Mouse (Mus musculus) embryo, embryonic 11 days (tissue): ENCODE data around the gene Bsn.
A peak's percentile ranks its signal among the peaks of the same experiment; 100 is the strongest.
"Not testable (repeated sequence)": the region's sequence is repeated elsewhere in the genome, so short reads cannot be mapped to it uniquely, and the experiment has no call there.

Experiments used
- DNase-seq: peaks from one replicate; pipeline ENCODE4 v3.0.0-alpha.2; 2015

Gene Bsn

GRCm38 (mm10) chr9:108147606-108148005 lies 42.6 kb downstream of the Bsn start:
- DNase-seq: no peak

- no peak for DNase-seq
Observed at GRCm38 (mm10) chr9:108146451-108146850, 43.7 kb downstream of the Bsn start.

GRCm38 (mm10) chr9:108145740-108146139 lies 44.4 kb downstream of the Bsn start:
- no peak for DNase-seq

DNA sequence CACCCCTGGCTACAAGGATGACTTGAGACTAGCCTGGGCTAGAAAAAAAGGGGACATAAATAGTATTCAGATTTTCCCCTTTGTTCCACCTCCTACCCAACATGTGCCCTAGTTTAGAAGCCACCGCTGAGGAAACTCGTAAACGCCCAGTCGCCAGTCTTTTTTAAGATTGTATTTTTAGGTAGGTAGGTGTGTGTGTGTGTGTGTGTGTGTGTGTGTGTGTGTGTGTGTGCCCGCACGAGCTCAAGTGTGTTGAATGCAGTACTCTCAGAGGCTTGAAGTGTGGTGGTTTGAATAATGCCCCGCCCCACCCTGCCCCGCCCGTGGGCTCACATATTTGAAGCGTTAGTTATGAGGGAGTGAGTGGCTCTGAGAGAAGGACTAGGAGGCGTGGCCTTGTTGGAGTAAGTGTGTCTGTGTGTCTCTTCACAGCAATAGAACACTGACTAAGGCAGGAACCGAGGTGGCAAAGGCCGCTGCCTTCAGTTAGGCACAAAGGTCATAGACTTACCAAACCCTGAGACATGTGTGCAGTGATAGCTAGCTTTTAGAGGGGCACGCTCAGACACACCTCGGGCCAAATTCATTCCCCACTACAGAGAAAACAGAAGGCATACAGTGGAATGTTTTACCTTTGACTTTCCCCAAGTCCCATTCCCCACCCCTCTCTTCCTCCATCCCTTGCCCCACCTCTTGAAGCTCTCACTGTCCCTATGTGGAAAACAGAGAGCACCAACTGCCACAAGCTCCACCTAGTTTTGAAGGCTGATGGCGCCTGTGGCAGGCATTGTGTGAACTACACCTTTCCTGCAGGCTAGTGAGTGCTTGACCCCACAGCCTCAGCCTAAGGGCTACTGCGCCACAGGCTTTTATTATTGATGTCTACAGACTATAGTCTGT lies 45.6 kb downstream of the Bsn start:
- DNase-seq: no peak

DNA sequence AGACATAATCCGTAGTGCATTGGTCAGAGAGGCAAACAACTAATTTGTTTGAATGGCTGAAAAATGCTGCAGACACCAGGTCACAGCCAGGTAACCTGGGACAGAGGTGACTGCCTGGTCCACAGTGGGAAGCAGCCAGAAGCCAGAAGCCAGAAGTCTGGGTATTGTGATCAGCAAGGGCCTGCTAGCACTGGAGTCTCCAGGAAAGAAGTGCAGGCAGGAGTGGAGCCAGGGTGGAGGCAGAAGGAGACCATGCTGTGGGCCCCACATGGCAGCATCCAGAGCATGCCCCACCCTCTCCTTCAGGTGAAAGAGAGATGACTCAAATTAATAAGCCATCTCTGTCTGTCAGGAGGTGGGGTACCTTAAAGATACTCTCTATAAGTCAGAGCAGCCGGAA lies 46.7 kb downstream of the Bsn start:
- no peak for DNase-seq

DNA sequence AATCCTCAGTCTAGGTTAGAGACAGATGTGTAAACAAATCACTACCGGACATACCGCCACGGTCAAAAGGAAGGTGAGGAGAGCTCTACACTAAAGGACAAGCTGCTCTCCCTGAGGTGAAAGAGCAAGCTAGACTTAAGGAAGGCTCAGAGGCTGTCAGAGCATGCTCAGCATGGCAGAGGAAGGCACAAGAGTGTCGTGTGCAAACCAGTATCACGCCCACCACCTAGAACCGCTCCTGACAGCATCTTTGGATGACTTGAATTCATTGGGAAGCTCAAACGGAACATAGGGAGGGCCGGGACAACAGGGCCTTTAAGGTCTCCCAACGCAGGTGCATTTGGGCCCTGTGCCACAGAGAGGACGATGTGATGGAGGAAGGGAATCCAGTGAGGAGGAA lies 48.8 kb downstream of the Bsn start:
- no peak for DNase-seq

DNA sequence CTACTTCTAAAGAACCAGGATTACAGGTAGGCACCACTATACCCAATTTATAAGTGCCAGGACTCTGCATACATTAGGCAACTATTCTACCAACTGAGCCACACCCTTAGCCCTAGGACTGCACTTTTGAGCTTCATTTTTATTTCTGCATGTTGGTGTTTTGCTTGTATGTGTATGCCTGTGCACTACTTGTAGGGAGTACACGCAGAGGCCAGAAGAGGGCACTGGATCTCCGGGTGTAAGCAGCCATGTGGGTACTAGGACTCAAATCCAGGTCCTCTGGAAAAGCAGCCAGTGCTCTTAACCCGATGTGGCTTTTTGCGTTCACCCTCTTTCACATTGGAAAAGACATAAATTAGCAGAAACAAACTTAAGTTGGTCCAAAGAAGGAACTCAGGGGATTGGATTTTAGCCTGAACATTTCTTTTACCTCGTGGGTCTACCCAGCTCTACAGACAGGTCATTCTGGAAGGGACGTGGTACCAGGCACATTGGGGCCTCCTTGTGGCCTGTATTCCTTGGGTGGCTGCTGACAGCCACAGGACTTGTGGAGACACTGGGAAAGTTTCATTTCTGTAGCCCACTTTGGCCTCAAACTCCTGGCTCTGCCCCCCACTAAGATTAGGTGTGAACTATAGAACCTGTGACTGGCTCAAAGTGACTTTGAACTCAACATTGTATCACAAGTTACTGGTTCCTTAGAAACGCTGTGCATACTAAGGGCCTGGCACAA lies 50.1 kb downstream of the Bsn start:
- no peak for DNase-seq

DNA sequence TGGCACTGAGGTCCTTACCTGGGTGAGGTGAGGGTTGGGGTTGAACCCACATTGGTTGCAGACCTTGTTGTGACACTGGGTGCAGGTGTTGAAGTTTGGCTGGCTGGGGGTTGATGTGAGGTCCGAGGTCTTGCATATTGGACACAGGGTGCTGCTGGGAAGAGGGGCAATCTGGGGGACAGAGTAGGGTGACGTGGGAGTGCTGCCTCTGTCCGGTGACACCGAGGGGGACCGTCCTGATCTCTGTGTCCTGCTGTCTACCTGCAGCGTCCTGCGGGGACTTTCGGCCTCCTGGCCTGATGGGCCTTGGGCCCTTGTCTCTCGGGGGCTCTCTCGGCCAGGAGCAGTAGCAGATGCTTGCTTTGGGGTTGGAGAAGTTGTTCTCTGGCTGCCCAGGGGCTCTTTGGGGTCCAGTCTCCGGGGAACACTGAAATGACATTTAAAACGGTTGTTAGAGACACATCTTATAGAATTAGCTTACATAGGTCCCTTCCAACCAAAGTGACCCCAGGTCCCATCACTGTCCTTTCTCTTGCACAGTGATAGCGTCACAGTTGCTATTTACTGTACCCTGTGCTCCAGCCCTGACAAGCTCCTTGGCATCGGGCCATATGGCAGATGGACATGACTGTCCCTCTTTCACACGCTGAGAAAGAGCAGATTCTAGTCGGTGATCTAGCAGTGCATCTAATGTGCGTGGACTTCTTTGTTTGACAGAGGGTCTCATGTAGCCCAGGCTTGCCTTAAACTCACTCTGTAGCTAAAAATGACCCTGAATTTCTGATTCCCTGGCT lies 50.8 kb downstream of the Bsn start:
- DNase-seq: no peak

DNA sequence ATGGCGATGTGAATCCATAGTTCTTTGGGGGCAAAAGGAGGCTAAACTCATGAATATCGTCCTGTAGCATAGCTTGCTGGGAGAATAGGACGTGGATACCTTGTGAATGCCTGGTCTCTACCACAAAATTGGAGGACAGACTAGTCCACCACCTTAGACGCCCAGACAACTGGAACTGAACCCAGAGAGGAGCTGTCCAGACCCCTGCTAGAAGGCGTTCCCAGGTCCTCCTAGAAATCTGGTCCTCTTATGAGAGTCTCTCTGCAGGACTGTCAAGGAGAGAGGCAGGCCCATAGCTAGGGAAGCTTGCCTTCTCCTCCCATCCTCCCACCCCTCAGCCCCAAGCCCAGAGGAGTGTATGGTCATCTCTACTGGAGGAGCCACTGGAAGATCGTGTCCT lies 52.1 kb downstream of the Bsn start:
- no peak for DNase-seq

- peak; percentile 48 for DNase-seq
Observed at GRCm38 (mm10) chr9:108137523-108137922, 52.7 kb downstream of the Bsn start.

GRCm38 (mm10) chr9:108136930-108137462 lies 53.2 kb downstream of the Bsn start:
- DNase-seq: no peak

- DNase-seq: peak; percentile 50
Observed at GRCm38 (mm10) chr9:108136225-108136624, 54.0 kb downstream of the Bsn start.

DNA sequence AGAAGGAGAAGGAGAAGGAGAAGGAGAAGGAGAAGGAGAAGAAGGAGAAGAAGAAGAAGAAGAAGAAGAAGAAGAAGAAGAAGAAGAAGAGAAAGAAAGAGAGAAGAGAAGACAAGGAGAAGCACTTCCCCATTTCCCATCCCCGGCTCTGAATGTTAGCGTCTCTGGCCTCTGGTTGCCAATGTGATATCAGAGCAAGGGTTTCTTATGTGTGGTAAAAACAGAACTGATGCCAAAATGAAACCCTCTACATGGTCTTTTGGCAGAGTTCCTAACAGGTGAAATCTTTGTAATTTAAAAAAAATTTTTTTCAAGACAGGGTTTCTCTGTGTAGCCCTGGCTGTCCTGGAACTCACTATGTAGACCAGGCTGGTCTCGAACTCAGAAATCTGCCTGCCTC lies 54.5 kb downstream of the Bsn start:
- DNase-seq: not testable (repeated sequence)

DNA sequence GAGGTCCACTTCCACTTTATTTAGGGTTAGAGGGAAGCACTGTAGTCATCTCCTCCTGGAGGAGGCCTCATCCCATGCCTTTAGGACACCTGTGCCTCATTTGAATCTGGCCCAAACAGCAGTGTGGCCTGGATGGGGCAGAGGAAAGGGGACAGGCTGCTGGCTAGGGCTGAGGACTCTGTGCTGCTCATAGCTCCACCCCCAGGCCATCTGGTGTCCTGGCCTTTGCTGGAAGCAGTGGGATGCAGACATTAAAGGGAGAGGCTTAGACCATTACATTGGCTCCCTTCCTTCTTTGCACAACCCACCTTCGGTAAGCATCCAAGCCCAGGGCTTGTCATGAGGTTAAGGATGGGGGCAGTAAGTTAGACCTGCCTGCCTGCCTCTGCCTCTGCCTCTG lies 56.7 kb downstream of the Bsn start:
- no peak for DNase-seq

DNA sequence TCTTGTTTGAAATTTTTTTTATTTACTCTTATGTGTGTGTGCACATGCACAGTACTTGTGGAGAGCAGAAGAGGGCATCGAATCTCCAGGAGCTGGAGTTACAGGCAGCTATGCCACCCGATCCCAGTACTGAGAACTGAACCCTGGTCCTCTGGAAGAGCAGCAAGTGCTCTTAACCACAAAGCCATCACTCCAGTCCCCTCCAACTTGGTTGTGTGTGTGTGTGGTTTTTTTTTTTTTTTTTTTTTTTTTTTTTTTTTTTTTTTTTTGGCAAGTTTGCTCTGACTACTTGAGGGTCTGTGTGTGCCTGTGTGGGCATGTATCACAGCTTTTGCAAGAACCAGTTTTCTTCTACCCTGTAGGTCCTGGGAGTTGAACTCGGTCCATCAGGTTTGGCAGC lies 57.8 kb downstream of the Bsn start:
- DNase-seq: no peak

GRCm38 (mm10) chr9:108131502-108131901 lies 58.7 kb downstream of the Bsn start:
- DNase-seq: no peak

DNA sequence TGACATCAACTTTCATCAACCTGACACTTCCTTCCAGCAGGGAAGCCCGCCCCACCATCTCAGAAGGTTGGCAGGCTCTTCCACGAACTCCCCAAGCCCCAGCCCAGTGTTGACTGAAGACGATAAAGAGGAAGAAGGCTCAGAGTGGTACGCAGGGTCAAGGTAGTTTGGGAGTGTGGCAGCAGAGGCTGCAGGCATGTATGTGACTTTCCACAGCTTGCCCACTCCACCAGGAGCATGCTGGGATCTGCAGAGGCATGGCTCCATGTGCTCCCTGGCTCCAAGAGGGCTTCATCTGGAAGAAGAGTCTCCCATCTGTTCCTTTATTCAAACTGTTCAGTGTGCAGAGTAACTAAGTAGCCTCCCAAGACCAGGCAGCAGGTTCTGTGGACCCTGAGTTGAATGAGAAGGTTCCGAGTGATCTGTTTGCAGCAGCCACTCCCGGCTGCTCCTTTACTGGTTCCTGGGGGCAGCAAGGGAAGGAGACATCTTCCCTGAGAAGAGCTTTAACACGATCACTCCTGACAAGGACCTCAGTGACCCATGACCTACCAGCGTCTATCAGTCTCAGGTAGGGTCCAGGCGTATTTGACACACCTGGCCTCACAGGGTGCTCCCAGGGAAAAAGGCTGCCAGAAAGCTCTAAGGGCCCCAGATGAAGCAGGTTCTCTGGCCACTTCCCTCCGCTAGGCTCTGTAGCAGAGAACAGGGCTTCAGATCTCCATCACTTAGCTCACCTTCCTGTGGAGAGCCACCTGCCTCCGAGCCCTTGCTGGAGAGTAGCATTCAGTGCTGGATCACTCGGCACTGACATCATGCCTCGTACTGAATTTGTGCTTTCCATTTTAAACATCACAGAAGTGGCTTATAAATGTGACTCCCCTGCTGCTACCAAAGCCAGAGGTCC lies 60.9 kb downstream of the Bsn start:
- DNase-seq: no peak

DNA sequence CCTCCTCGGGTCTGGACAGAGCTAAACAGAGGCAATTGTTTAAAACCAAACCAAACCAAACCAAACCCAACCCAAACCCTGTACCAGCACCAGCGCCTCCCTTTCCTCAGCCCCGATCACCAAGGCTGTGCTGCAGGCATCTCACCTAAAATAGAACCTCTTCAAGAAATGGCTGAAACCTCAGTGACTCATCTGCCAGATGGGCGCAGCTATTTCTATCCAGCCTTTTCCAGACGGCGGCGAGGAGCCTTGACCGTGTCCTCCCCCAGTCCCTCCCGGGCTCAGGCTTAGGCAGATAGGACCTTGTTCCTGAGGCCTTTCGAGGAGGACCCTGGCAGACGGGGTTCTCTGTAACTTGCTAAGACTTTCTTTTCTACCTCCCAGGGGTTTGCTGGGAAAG lies 61.9 kb downstream of the Bsn start:
- DNase-seq: no peak

DNA sequence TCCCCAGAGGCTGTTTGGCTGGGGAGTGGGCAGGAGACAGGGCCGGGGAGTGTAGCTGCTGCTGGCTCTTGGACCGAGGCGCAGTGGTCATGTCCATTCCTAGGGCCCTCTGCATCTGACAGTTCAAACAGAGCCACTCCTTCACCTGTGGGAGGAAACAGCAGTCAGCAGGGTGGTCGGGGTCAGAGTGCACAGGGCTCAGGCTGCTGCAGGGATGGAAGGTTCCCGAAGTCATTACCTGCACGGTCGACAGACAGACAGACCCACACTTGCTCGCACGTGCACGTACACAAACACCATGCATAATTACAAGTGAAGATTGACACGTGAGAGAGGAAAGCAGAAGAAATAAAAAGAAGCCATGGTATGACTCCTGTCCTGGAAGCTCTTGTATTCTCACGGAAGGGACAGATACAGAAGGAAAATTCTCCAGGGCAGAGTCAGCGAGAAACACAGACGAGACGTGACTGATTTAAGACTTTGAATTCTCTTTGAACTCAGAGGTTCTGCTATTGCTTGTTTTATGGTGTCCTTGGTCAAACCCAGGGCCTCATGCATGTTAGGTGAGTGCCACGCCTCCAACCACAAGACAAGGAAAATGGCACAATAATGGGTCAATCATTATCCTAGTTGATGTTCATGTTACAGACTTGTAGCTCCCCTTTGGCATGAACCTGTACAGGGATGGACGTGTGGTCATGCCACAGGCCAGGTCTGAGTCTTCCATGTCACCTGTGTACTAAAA lies 63.6 kb downstream of the Bsn start:
- DNase-seq: no peak

DNA sequence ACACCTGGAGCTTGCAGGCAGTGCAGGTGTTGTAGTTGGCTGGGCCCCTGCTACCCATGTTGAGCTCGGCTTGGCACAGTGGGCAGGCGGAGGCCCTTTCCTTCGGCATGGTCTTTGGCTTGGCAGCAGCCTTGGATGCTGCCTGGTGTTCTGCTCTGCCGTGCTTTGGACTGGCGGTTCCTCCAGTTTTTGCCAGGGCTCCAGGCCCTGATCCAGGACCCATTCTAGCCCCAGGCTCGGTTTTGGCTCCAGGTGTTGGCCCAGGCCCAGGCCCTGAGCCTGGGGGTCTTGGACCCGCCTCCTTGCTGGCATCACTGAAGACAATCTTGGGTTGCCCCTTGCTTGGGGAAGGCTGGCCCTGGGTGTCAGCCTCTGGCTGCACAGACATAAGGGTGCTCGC lies 64.5 kb downstream of the Bsn start:
- no peak for DNase-seq

- DNase-seq: no peak
Observed at GRCm38 (mm10) chr9:108123916-108124315, 66.3 kb downstream of the Bsn start.
